Mouse (Mus musculus) ovary, postnatal 14 days (tissue): Measurements from ENCODE around the gene Ltb4r2.

Experiments used
- DNase-seq: peaks from one replicate; pipeline ENCODE4 v3.0.0; 2022; ENCODE audit warnings: low spot score

The Ltb4r2 gene

DNA sequence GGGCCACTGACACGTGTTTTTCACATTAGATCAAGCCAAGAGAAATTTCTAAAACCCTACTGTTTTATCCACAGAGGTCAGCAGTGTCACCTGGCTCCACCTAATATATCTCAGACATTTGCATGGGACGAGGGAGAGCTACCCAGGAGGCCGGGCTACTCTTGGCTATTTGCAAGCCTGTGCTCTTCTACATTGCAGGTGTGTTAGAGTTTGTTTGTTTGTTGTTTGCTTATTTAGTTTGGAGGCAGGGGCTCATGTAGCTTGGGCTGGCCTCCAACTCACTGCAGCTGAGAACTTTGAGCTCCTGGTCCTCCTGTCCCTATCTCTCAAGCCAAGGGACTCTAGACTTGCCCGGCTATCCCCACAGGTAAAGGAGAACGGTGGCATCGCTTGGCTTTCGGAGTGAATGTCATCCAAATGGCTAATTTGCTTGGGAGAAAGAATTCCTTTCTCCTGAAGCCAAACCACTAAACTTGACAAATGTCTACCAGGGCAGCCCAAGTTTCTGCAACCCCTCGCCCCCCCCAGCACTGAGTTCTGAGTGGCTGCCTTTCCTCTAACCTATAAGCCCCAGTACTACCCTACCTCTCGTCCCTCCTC, 21.2 kb downstream of the Ltb4r2 start:
- no peak for DNase-seq

GRCm38 (mm10) chr14:55783171-55783957, 22.1 kb downstream of the Ltb4r2 start:
- DNase-seq = peak; percentile 2

- DNase-seq = no peak
These were observed 22.7 kb downstream of the Ltb4r2 start, which contains the start of gene Adcy4 for GRCm38 (mm10) chr14:55783958-55784235. Gene Adcy4, minus strand, starts transcription at chr14:55784095.

- no peak for DNase-seq
These were observed 24.0 kb downstream of the Ltb4r2 start for GRCm38 (mm10) chr14:55785195-55785594.

GRCm38 (mm10) chr14:55787731-55788130, 26.5 kb downstream of the Ltb4r2 start:
- DNase-seq = no peak

DNA sequence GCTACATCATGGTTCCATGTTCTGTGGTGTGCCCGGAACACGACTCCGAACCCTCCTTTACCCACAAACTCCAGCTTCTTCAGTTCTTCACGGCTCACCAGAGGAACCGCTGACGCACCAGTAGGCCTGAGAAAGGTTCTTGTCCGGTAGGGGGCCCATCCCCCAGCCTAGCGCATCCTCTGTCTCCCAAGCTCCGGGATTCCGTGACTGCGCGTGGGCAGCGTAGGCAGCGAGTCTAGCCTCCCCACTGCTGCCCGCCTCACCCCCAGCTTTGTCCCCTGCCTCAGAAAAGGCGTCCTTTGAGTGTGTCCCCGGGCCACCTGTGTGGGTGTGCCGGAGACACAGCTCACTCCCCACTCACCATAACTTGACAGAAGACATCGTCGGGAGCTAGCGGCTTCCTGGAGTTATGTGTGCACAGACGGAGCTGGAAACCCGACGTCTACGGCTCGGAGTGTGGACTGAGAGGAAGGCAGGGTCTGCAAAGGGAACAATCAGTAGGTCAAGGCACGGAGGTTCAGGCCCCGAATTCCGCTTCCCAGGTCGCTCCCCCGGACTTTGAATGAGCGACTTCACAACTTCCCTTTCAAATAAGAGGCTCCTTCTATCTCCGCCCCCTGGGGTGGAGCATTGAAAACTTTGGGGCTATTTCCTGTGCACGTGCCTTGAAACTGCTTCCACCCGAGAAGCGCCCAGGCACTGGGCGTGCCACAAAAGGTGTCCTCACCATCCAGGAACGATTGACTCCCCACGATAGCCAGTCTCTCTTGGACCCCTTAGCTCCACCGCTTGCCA, 27.2 kb downstream of the Ltb4r2 start, which contains the start of gene Ripk3:
Ripk3 (minus strand) TSS at position 610 of the 795 bp plus-strand sequence.
- no peak for DNase-seq

DNA sequence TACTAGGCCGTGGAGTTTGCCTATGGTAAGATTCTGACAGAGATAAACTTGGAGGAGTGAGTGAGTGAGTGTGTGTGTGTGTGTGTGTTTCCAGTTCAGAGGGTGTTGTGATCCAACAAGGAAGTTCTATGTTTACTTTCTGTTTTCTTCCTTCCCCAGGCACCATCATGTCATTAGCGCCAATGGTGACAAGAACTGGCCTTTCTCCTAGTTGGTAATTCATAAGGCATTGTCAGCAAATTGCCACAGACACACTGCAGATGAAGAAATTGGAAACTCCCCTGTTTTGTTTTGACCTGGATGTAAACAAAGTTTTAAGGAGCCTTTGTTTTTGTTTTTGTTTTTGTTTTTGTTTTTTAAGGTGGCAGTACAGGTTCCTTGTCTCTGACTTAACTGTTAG, 32.2 kb downstream of the Ltb4r2 start:
- no peak for DNase-seq

- DNase-seq = no peak
These were observed 32.7 kb downstream of the Ltb4r2 start for GRCm38 (mm10) chr14:55793946-55794345.

GRCm38 (mm10) chr14:55795380-55796163, 34.3 kb downstream of the Ltb4r2 start:
- DNase-seq = no peak
